ENCODE assay signal across 8 mouse cellular contexts in the genomic region with DNA sequence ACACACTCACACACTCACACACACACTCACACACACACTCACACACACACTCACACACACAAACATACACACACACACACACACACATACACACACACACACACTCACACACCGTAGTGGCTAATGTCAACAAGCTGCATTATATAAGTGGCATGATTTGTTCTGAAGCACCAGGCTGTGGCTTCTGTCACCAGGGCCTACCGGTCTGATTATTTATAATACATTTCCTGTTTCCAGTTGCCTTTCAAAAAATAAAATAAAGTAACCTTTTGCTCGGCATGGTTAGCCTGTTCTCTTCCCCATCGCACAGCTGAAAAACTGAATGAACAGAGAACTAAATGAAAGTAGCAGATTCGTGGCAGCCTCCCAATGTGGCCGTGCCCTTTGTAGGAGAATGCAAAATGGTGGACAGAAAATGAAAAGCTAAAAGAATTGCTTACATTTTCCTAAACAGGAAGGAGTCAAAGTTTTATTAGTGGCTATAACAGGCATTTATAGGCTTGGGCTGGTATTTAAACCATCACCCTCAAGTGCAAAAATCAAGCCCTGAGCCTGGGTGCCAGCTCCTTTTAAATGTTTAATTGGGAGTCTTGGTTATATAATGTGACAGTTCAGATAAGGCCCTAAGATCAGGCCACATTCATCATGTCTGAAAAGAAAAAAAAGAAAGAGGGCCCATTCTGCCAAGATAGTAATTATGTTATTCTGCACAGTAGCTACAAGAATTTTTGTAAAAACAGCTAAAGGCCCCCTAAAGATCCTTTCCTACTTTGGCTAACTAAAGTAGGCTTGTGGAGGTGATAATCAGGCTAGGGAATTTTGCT. TPM values are rescaled to one million over a fixed set of nuclear protein-coding genes. Genes with fewer than 3 reads are reported as not detected.
DNase-seq lines count a peak whose midpoint lies in the region; ATAC-seq lines count a peak whose summit lies in the region.

No protein-coding gene starts in this region.

- H3K4me1 ChIP-seq in embryonic facial prominence, embryonic 10.5 days: peaks cover 42% of the 10 kb centered on the region
- peaks cover 29% of the 10 kb centered on the region for H3K4me1 ChIP-seq in hindbrain, embryonic 16.5 days (ENCODE audit: control insufficient read depth, insufficient read depth, low read depth, low read length)
- peaks cover 30% of the 10 kb centered on the region for H3K4me1 ChIP-seq in lung, embryonic 15.5 days

- peak; percentile 87 for DNase-seq in heart, adult 11 months
- no peak for DNase-seq in heart, postnatal 25 days (ENCODE audit: low spot score)
- DNase-seq in embryonic facial prominence, embryonic 10.5 days (ENCODE audit: low spot score): no peak
- DNase-seq in cerebellum, postnatal 4 days (ENCODE audit: low spot score in 2 of 2): no peak
- DNase-seq in cerebellum, adult 18-20 months: no peak

- no peaks in the 10 kb centered on the region for H3K9me3 ChIP-seq in embryonic facial prominence, embryonic 10.5 days
- no peaks in the 10 kb centered on the region for H3K9me3 ChIP-seq in hindbrain, embryonic 16.5 days (ENCODE audit: control insufficient read depth, low read length)
- no peaks in the 10 kb centered on the region for H3K9me3 ChIP-seq in lung, embryonic 15.5 days

- H3K36me3 ChIP-seq in embryonic facial prominence, embryonic 10.5 days (replicated peaks): peaks cover 26% of the 10 kb centered on the region
- peaks cover 10% of the 10 kb centered on the region for H3K36me3 ChIP-seq in hindbrain, embryonic 16.5 days (ENCODE audit: control insufficient read depth, insufficient read depth, low read length)
- no peaks in the 10 kb centered on the region for H3K36me3 ChIP-seq in lung, embryonic 15.5 days

- intact Hi-C loops in heart, postnatal 25 days (cut with DNase I): loop anchor here (5.0 to 10.0 kb wide), 3 partner anchors 70 to 202 kb away; no protein-coding TSS in a partner anchor

- H3K4me2 ChIP-seq in hindbrain, embryonic 16.5 days (ENCODE audit: low read length): peak overlapping the region; percentile 78
- H3K4me2 ChIP-seq in lung, embryonic 15.5 days: peak overlapping the region; percentile 95

- peak overlapping the region; percentile 83 for H3K4me3 ChIP-seq in embryonic facial prominence, embryonic 10.5 days
- H3K4me3 ChIP-seq in hindbrain, embryonic 16.5 days (ENCODE audit: low read length): peak overlapping the region; percentile 85
- H3K4me3 ChIP-seq in lung, embryonic 15.5 days: peak overlapping the region; percentile 69

- peak overlapping the region; percentile 95 for H3K9ac ChIP-seq in hindbrain, embryonic 16.5 days (ENCODE audit: low read depth, low read length)
- H3K9ac ChIP-seq in lung, embryonic 15.5 days: no peak overlapping the region

- WGBS in embryonic facial prominence, embryonic 10.5 days: 67% methylated on average over 6 of the region's 6 CpGs
- WGBS in hindbrain, embryonic 16.5 days: 16% methylated on average over 6 of the region's 6 CpGs
- 28% methylated on average over 6 of the region's 6 CpGs for WGBS in lung, embryonic 15.5 days

- no peaks in the 10 kb centered on the region for H3K27me3 ChIP-seq in embryonic facial prominence, embryonic 10.5 days (replicated peaks; ENCODE audit: low read depth, poor library complexity, severe bottlenecking)
- no peaks in the 10 kb centered on the region for H3K27me3 ChIP-seq in hindbrain, embryonic 16.5 days (replicated peaks; ENCODE audit: control insufficient read depth, insufficient read depth, low read length)
- no peaks in the 10 kb centered on the region for H3K27me3 ChIP-seq in lung, embryonic 15.5 days

- H3K27ac ChIP-seq in embryonic facial prominence, embryonic 10.5 days (replicated peaks): no peak overlapping the region; the same call in 1 of the 2 replicates
- H3K27ac ChIP-seq in hindbrain, embryonic 16.5 days (ENCODE audit: low read depth, low read length): peak overlapping the region; percentile 99
- no peak overlapping the region for H3K27ac ChIP-seq in lung, embryonic 15.5 days

- no peak for ATAC-seq in hindbrain, embryonic 16.5 days
- ATAC-seq in lung, embryonic 15.5 days (ENCODE audit: borderline replicate concordance, extremely low read depth, low FRiP score, low TSS enrichment): no peak
- ATAC-seq in activated CD4-positive, CD25-positive, alpha-beta regulatory T cell, adult 4 months: no peak

RNA-seq across cellular contexts. Expression of gene Trib2, which starts 4.4 kb away (rescaled TPM):
- total RNA-seq in heart, postnatal 25 days (2021): 10 to 100 TPM; 39.1 to 41.1 TPM
- 33.8 and 43.4 TPM in 2 replicates for polyA plus RNA-seq in embryonic facial prominence, embryonic 10.5 days (2016; fragmentation: Nextera tagmentation; extraction: Ambion mirVana)
- 124 and 142 TPM in 2 replicates for polyA plus RNA-seq in hindbrain, embryonic 16.5 days (2015; fragmentation: Nextera tagmentation; extraction: Ambion mirVana)
- 24.1 and 24.8 TPM in 2 replicates for polyA plus RNA-seq in lung, embryonic 15.5 days (2015; fragmentation: Nextera tagmentation; extraction: Ambion mirVana)
- 100 to 1,000 TPM in 1 of 2 experiments, 10 to 100 TPM in 1; 90.9 to 103 TPM for polyA plus RNA-seq in activated CD4-positive, CD25-positive, alpha-beta regulatory T cell, adult 4 months (2017; shearing (Covaris generic))
